Mouse (Mus musculus) liver, embryonic 14.5 days (tissue): ENCODE measurements at regions not wholly inside any gene's neighbourhood (a gene's known extent, or its start where the extent isn't known, plus 50 kb on each side); places are given as distances from the start of the nearest gene placed in this dataset.

Experiments
- ATAC-seq: fragments of 200-750 bp; cut with Nextera tagmentation; 2 replicates; pipeline ENCODE4 v1.8.0; 2017; ENCODE audit warnings: moderate number of reproducible peaks, mild to moderate bottlenecking, moderate library complexity; ENCODE audit not compliant: insufficient read depth
- DNase-seq, 3 experiments: peaks; one replicate each; pipeline ENCODE4 v3.0.0-alpha.2; 2012 to 2013; ENCODE audit warnings: low read depth in 3 of 3, low spot score in 3 of 3
- H3K27ac ChIP-seq: fragments of 300-500 bp; sonication (generic); 2 replicates; pipeline ENCODE4 v1.5.1; 2014; ENCODE audit warnings: moderate library complexity, mild to moderate bottlenecking, control low read depth, inconsistent platforms
- H3K27me3 ChIP-seq: fragments of 300-500 bp; sonication (generic); 2 replicates; pipeline ENCODE4 v1.6.1; 2014; ENCODE audit warnings: mild to moderate bottlenecking, low read length, moderate library complexity; ENCODE audit not compliant: control insufficient read depth, insufficient read depth
- H3K36me3 ChIP-seq: fragments of 300-500 bp; sonication (generic); replicated peaks from 2 replicates; pipeline ENCODE4 v1.6.1; 2014; ENCODE audit warnings: low read depth; ENCODE audit not compliant: control insufficient read depth, insufficient read depth
- H3K4me1 ChIP-seq, 2 experiments: fragments of 200-500 bp in 1 of 2; fragments of 300-500 bp in 1 of 2; sonication (generic) in 1 of 2; replicated peaks; 2 replicates each; pipeline ENCODE4 v1.6.1; 2012 to 2014; ENCODE audit warnings: antibody characterized with exemption in 1 of 2, inconsistent platforms in 1 of 2, low read length in 1 of 2; ENCODE audit not compliant: control insufficient read depth in 2 of 2, insufficient read depth in 2 of 2
- H3K4me2 ChIP-seq: fragments of 300-500 bp; sonication (generic); 2 replicates; pipeline ENCODE4 v1.6.1; 2014; ENCODE audit warnings: low read depth, mild to moderate bottlenecking, control low read depth, moderate library complexity
- H3K4me3 ChIP-seq, 2 experiments: fragments of 200-500 bp in 1 of 2; fragments of 300-500 bp in 1 of 2; sonication (generic) in 1 of 2; 2 replicates each; pipeline ENCODE4 v1.5.1; 2012 to 2014; ENCODE audit warnings: low read depth in 2 of 2, low read length in 2 of 2, mild to moderate bottlenecking in 2 of 2, control low read depth in 1 of 2, inconsistent platforms in 1 of 2, moderate library complexity in 1 of 2; ENCODE audit not compliant: insufficient read depth in 1 of 2
- H3K9ac ChIP-seq: fragments of 300-500 bp; sonication (generic); replicated peaks from 2 replicates; pipeline ENCODE4 v1.6.1; 2014; ENCODE audit warnings: mild to moderate bottlenecking, control low read depth, moderate library complexity
- H3K9me3 ChIP-seq: fragments of 300-500 bp; sonication (generic); 2 replicates; pipeline ENCODE4 v1.6.1; 2016; ENCODE audit warnings: low read length, mixed read lengths; ENCODE audit not compliant: control insufficient read depth
- CTCF ChIP-seq: IDR thresholded peaks from 2 replicates; pipeline ENCODE4 v1.5.1; 2016; ENCODE audit warnings: antibody characterized with exemption, low read depth, control low read depth
- EP300 ChIP-seq: IDR thresholded peaks from 2 replicates; pipeline ENCODE4 v1.6.1; 2016; ENCODE audit warnings: antibody characterized with exemption, low read depth
- WGBS: fragments of 180-500 bp; shearing (Covaris S2); extraction: QIAGEN DNeasy Blood & Tissue Kit; methylation state at CpG from one replicate; pipeline ENCODE4 v1.1.7; 2014; ENCODE audit not compliant: insufficient replicate concordance; 5-methylcytosine and 5-hydroxymethylcytosine counted together

GRCm38 (mm10) chr8:103198251-103198650 lies 412.8 kb upstream of the Cdh11 start:
- WGBS: 44% methylated on average over 3 of the region's 3 CpGs
- ATAC-seq (no peak), DNase-seq (no peak)
- no peak overlapping the region for H3K27ac ChIP-seq
- no peaks in the 10 kb centered on the region for H3K4me1 ChIP-seq
- no peaks in the 10 kb centered on the region for H3K36me3 ChIP-seq
- no peak overlapping the region for H3K4me3 ChIP-seq
- no peak for TF ChIP-seq EP300
- TF ChIP-seq CTCF: no peak
- H3K4me2 ChIP-seq: no peak overlapping the region
- H3K9ac ChIP-seq: no peak overlapping the region
- no peaks in the 10 kb centered on the region for H3K27me3 ChIP-seq
- H3K9me3 ChIP-seq: no peaks in the 10 kb centered on the region

DNA sequence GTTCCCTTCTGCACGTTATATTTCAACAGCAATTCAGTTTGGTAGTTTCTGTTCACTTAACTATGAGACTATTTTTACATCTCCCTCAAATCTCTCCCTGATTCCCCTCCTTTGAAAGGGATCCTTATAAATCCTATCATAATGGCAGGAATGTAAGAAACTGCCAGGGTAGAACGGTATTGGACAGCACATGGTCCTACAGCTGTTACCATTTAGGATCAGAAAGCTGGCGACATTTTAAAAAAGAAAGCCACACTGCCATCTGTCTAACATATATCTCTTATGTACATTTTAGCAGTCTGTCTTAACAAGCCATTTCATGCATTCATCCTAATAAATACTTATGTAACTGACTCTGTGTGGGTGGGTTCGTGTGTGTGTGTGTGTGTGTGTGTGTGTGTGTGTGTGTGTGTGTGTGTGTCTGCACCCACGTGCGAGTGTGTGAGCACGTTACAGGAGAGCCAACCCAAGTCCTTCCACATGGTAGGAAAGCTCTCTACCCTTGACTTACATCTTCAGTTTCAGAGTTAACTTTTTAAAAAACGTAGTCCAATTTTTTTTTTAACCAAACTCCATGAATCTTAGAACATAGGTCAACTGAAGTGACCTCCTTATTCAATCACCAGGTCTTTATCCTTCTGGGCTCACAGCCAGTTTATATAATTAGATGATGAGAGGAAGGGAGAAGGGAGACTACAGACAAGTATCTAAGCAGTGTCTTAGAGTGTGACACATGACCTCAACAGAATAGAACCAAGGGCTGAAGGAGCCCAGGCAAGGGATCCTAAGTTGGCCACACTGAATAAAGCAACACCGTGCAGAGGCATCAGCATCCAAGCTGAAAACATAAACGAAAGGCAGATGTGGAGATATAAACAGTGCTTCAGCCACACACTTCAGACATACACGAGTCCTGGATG lies 414.5 kb upstream of the Cdh11 start:
- no peak for DNase-seq
- WGBS: 54% methylated on average over 11 of the region's 11 CpGs
- H3K27ac ChIP-seq: no peak overlapping the region
- H3K36me3 ChIP-seq: no peaks in the 10 kb centered on the region
- no peaks in the 10 kb centered on the region for H3K27me3 ChIP-seq
- no peak overlapping the region for H3K9ac ChIP-seq
- ATAC-seq: no peak
- H3K4me1 ChIP-seq: no peaks in the 10 kb centered on the region
- H3K4me2 ChIP-seq: no peak overlapping the region
- no peaks in the 10 kb centered on the region for H3K9me3 ChIP-seq
- no peak overlapping the region for H3K4me3 ChIP-seq
- TF ChIP-seq EP300 (no peak), CTCF (no peak)

- H3K9me3 ChIP-seq: no peaks in the 10 kb centered on the region
- no peak for ATAC-seq
- H3K4me3 ChIP-seq: no peak overlapping the region
- no peak overlapping the region for H3K4me2 ChIP-seq
- H3K9ac ChIP-seq: no peak overlapping the region
- WGBS: 29% methylated on average over 1 of the region's 1 CpGs
- no peaks in the 10 kb centered on the region for H3K36me3 ChIP-seq
- no peak overlapping the region for H3K27ac ChIP-seq
- DNase-seq: no peak
- no peaks in the 10 kb centered on the region for H3K4me1 ChIP-seq
- H3K27me3 ChIP-seq: no peaks in the 10 kb centered on the region
- TF ChIP-seq CTCF (no peak), EP300 (no peak)
These were observed 418.3 kb upstream of the Cdh11 start for GRCm38 (mm10) chr8:103203710-103204109.

GRCm38 (mm10) chr8:103214606-103215005 lies 429.2 kb upstream of the Cdh11 start:
- Histone ChIP-seq H3K27me3 (no peaks in the 10 kb centered on the region), H3K4me2 (no peak overlapping the region), H3K36me3 (no peaks in the 10 kb centered on the region), H3K4me3 (no peak overlapping the region), H3K9me3 (no peaks in the 10 kb centered on the region), H3K4me1 (no peaks in the 10 kb centered on the region), H3K9ac (no peak overlapping the region), H3K27ac (no peak overlapping the region)
- no peak for ATAC-seq
- no peak for TF ChIP-seq EP300
- no peak for TF ChIP-seq CTCF
- no peak for DNase-seq
- 49% methylated on average over 2 of the region's 2 CpGs for WGBS

DNA sequence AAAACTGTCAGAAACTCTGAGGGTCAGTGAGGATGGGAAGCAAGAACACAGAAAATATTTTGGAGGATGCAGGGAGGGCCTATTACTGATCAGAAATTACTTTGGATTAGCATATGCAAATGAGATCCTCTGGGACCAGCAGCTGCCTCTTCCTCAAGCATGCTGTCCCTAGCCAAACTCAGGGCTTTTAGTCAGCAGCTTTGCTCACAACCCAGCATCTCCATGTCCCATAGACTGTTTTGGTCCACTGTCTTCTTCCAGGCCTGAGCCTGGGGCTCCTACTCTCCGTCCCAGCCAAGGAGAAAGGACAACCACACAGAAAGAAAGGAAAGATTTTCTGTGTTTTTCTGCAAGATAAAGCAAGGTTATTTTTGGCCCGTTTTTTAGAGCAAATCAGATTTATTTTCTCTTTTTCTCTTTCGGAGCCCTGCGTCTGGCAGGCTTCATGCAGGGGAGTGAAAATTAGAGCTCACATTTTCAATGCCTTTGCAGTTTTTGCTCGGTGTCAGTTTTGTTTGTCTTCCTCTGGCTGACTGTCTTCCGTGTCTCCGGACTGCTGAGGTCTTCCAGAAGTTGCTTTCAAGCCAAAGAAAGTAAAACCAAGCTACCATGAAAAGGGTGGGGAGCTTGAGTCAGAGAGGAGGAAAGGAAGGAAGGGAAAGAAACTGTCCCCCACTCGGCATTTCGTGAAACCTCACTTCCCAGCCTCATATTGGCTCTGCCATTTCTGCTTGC lies 445.5 kb upstream of the Cdh11 start:
- H3K27me3 ChIP-seq: no peaks in the 10 kb centered on the region
- no peak overlapping the region for H3K4me3 ChIP-seq
- DNase-seq: no peak
- no peaks in the 10 kb centered on the region for H3K4me1 ChIP-seq
- H3K36me3 ChIP-seq: no peaks in the 10 kb centered on the region
- no peak for TF ChIP-seq EP300
- no peak for TF ChIP-seq CTCF
- H3K4me2 ChIP-seq: no peak overlapping the region
- no peak for ATAC-seq
- H3K9me3 ChIP-seq: no peaks in the 10 kb centered on the region
- 51% methylated on average over 9 of the region's 9 CpGs for WGBS
- H3K9ac ChIP-seq: no peak overlapping the region
- no peak overlapping the region for H3K27ac ChIP-seq
